26 mouse cellular contexts compared by ENCODE assay signal in the genomic region with DNA sequence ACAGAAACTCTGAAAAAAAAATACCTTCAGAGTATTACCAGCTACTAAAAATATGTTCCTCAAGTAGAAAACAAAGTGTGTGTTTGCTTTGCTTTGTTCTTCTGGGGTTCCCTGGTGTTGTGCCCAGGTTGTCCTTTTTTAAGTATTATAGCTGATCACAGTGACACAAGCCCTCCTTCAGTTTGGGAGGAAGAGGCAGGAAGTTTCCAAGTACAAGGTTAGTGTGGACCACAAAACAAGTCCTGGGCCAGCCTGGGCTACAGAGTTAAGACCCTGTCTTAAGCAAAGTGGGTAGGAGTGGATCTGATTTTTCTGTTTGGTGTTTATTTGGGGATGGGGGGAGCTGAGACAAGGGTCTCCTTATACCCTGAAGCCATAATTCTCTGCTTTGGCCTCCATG.
"Had no signal": no experiment of that assay in that cellular context is flagged by ENCODE, and none has a peak within 500 bp of the region (broad histone marks: within the 10 kb centered on the region; RNA-seq: fewer than 3 reads in every experiment).

No protein-coding gene starts in this region.

- ATAC-seq: liver, postnatal 0 days; midbrain, embryonic 13.5 days; midbrain, embryonic 16.5 days had no signal

- H3K4me3 ChIP-seq: kidney, embryonic 15.5 days; layer of hippocampus, adult 2 months; limb, embryonic 12.5 days; limb, embryonic 15.5 days; lung, embryonic 15.5 days; megakaryocyte, embryonic 14.5 days; midbrain, embryonic 10.5 days; midbrain, embryonic 13.5 days; myocyte; neural tube, embryonic 13.5 days; stomach, embryonic 15.5 days had no signal

- H3K4me1 ChIP-seq: limb, embryonic 12.5 days; limb, embryonic 15.5 days had no signal

- H3K27ac ChIP-seq: kidney, embryonic 15.5 days; layer of hippocampus, adult 2 months; limb, embryonic 12.5 days; limb, embryonic 15.5 days; liver, embryonic 14.5 days; lung, embryonic 15.5 days; midbrain, embryonic 10.5 days; midbrain, embryonic 13.5 days; neural tube, embryonic 13.5 days; stomach, embryonic 15.5 days had no signal

- H3K36me3 ChIP-seq: lung, embryonic 15.5 days; stomach, embryonic 15.5 days had no signal

- H3K27me3 ChIP-seq: kidney, embryonic 15.5 days; limb, embryonic 12.5 days; limb, embryonic 15.5 days; lung, embryonic 15.5 days; megakaryocyte, embryonic 14.5 days; midbrain, embryonic 13.5 days; neural tube, embryonic 13.5 days; stomach, embryonic 15.5 days had no signal

- H3K4me2 ChIP-seq: kidney, embryonic 15.5 days; limb, embryonic 12.5 days; limb, embryonic 15.5 days; liver, embryonic 11.5 days; lung, embryonic 15.5 days; midbrain, embryonic 13.5 days; neural tube, embryonic 13.5 days; stomach, embryonic 15.5 days had no signal

- DNase-seq: kidney, adult 8-10 months; kidney, postnatal 25 days; layer of hippocampus, adult 9-11 months; left cerebral cortex, postnatal 4 days; liver, postnatal 0 days; lung, postnatal 36 days; retina, postnatal 1 day; right cerebral cortex, postnatal 25 days; spleen, adult 18-20 months; thymus, adult 2 months; thymus, postnatal 14 days; thymus, postnatal 4 days had no signal

- H3K9me3 ChIP-seq: kidney, embryonic 15.5 days; limb, embryonic 12.5 days; limb, embryonic 15.5 days; lung, embryonic 15.5 days; megakaryocyte, embryonic 14.5 days; midbrain, embryonic 10.5 days; midbrain, embryonic 13.5 days; neural tube, embryonic 13.5 days; stomach, embryonic 15.5 days had no signal

- H3K9ac ChIP-seq: kidney, embryonic 15.5 days; limb, embryonic 12.5 days; limb, embryonic 15.5 days; liver, embryonic 14.5 days; liver, postnatal 0 days; lung, embryonic 15.5 days; midbrain, embryonic 13.5 days; neural tube, embryonic 13.5 days; stomach, embryonic 15.5 days had no signal
